Mouse (Mus musculus) lung, postnatal 0 days (tissue): ENCODE measurements at regions not wholly inside any gene's neighbourhood (a gene's known extent, or its start where the extent isn't known, plus 50 kb on each side); places are given as distances from the start of the nearest gene placed in this dataset.

Experiments
- ATAC-seq: fragments of 200-750 bp; cut with Nextera tagmentation; 2 replicates; pipeline ENCODE4 v1.8.0; 2017; ENCODE audit warnings: moderate library complexity
- DNase-seq: peaks from one replicate; pipeline ENCODE4 v3.0.0-alpha.2; 2016; ENCODE audit warnings: low spot score
- H3K27ac ChIP-seq: fragments of 300-500 bp; sonication (generic); 2 replicates; pipeline ENCODE4 v1.5.1; 2014; ENCODE audit warnings: antibody characterized with exemption, mild to moderate bottlenecking, low read length, mixed read lengths
- H3K27me3 ChIP-seq: fragments of 300-500 bp; sonication (generic); replicated peaks from 2 replicates; pipeline ENCODE4 v1.6.1; 2014; ENCODE audit warnings: low read length, mixed read lengths; ENCODE audit not compliant: insufficient read depth
- H3K36me3 ChIP-seq: fragments of 300-500 bp; sonication (generic); 2 replicates; pipeline ENCODE4 v1.6.1; 2014; ENCODE audit warnings: low read length, mixed read lengths; ENCODE audit not compliant: insufficient read depth
- H3K4me1 ChIP-seq: fragments of 300-500 bp; sonication (generic); 2 replicates; pipeline ENCODE4 v1.6.1; 2014; ENCODE audit warnings: antibody characterized with exemption, low read depth, low read length, mixed read lengths; ENCODE audit not compliant: insufficient read depth
- H3K4me2 ChIP-seq: fragments of 300-500 bp; sonication (generic); replicated peaks from 2 replicates; pipeline ENCODE4 v1.6.1; 2014; ENCODE audit warnings: low read depth, mild to moderate bottlenecking, low read length, moderate library complexity, mixed read lengths
- H3K4me3 ChIP-seq: fragments of 300-500 bp; sonication (generic); 2 replicates; pipeline ENCODE4 v1.5.1; 2014; ENCODE audit warnings: low read depth, low read length
- H3K9ac ChIP-seq: fragments of 300-500 bp; sonication (generic); replicated peaks from 2 replicates; pipeline ENCODE4 v1.6.1; 2014; ENCODE audit warnings: low read depth, mild to moderate bottlenecking
- H3K9me3 ChIP-seq: fragments of 300-500 bp; sonication (generic); 2 replicates; pipeline ENCODE4 v1.6.1; 2016; ENCODE audit warnings: low read length, mixed read lengths
- CTCF ChIP-seq: IDR thresholded peaks from 2 replicates; pipeline ENCODE4 v1.5.1; 2016; ENCODE audit warnings: antibody characterized with exemption, mild to moderate bottlenecking
- EP300 ChIP-seq: IDR thresholded peaks from 2 replicates; pipeline ENCODE4 v1.6.1; 2016; ENCODE audit warnings: antibody characterized with exemption, mild to moderate bottlenecking, control low read depth
- WGBS: fragments of 180-500 bp; shearing (Covaris S2); extraction: QIAGEN DNeasy Blood & Tissue Kit; methylation state at CpG from one replicate; pipeline ENCODE4 v1.1.7; 2014; 5-methylcytosine and 5-hydroxymethylcytosine counted together

GRCm38 (mm10) chr8:49174956-49175355 lies 331.2 kb upstream of the Tenm3 start:
- TF ChIP-seq EP300 (no peak), CTCF (no peak)
- Histone ChIP-seq H3K4me1 (no peaks in the 10 kb centered on the region), H3K4me3 (no peak overlapping the region), H3K27ac (no peak overlapping the region), H3K36me3 (no peaks in the 10 kb centered on the region), H3K4me2 (no peak overlapping the region), H3K9ac (no peak overlapping the region), H3K27me3 (no peaks in the 10 kb centered on the region), H3K9me3 (no peaks in the 10 kb centered on the region)
- 73% methylated on average over 2 of the region's 2 CpGs for WGBS
- DNase-seq (no peak), ATAC-seq (no peak)

GRCm38 (mm10) chr8:49159318-49159717 lies 315.6 kb upstream of the Tenm3 start:
- ATAC-seq (no peak), DNase-seq (no peak)
- H3K4me2 ChIP-seq = no peak overlapping the region
- no peaks in the 10 kb centered on the region for H3K9me3 ChIP-seq
- H3K27ac ChIP-seq = no peak overlapping the region
- WGBS = 62% methylated on average over 4 of the region's 4 CpGs
- H3K36me3 ChIP-seq = no peaks in the 10 kb centered on the region
- no peak for TF ChIP-seq EP300
- no peak overlapping the region for H3K4me3 ChIP-seq
- H3K27me3 ChIP-seq = no peaks in the 10 kb centered on the region
- H3K4me1 ChIP-seq = no peaks in the 10 kb centered on the region
- H3K9ac ChIP-seq = no peak overlapping the region

DNA sequence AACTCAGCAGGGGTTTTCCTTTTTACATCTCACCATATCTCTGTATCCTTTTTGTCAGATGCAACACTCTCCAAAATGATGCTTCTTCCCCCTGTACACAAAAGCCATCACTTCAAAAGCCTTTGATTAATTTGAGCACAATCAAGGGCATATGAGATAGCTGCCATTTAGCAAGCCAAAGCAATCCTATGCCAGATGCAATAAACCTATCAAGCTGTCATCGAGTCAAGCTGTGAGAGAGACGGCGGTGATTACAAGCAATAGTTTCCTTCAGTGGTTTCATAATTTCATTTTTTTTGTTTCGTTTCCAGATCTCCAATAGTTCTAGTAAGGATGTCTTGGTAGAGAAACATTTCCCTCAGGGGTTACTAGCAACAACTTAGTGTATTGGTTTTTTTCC lies 314.4 kb upstream of the Tenm3 start:
- 55% methylated on average over 4 of the region's 4 CpGs for WGBS
- no peak overlapping the region for H3K9ac ChIP-seq
- no peaks in the 10 kb centered on the region for H3K4me1 ChIP-seq
- no peaks in the 10 kb centered on the region for H3K9me3 ChIP-seq
- H3K4me2 ChIP-seq = no peak overlapping the region
- H3K27ac ChIP-seq = no peak overlapping the region
- H3K27me3 ChIP-seq = no peaks in the 10 kb centered on the region
- no peaks in the 10 kb centered on the region for H3K36me3 ChIP-seq
- no peak for TF ChIP-seq CTCF
- no peak for TF ChIP-seq EP300
- DNase-seq (no peak), ATAC-seq (no peak)
- H3K4me3 ChIP-seq = no peak overlapping the region

- Histone ChIP-seq H3K27me3 (no peaks in the 10 kb centered on the region), H3K9ac (no peak overlapping the region), H3K27ac (no peak overlapping the region), H3K4me1 (no peaks in the 10 kb centered on the region), H3K4me3 (no peak overlapping the region), H3K36me3 (no peaks in the 10 kb centered on the region), H3K4me2 (no peak overlapping the region), H3K9me3 (no peaks in the 10 kb centered on the region)
- TF ChIP-seq EP300 (no peak), CTCF (no peak)
- DNase-seq = no peak
- no peak for ATAC-seq
- WGBS = 81% methylated on average over 10 of the region's 10 CpGs
Observed at GRCm38 (mm10) chr8:49136503-49137044, 292.8 kb upstream of the Tenm3 start.

DNA sequence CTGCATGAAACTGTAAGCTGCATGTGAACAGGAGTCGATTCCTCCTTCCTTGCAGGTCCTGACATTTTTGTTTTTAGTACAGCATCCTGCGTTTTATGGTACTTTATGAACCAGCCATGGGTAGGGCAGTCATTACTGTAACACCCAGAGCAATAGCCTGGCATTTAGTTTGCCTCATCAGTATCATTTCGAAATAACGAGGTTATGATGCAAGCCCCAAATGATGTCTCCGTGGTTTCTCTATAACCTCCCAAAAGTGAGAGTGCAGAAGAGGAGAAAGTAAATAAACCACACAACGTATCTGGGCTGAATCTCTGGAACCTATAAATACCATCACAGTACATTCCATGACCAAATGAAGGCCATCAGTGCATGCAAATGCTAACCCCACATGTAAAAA lies 265.3 kb upstream of the Tenm3 start:
- Histone ChIP-seq H3K4me2 (no peak overlapping the region), H3K9me3 (no peaks in the 10 kb centered on the region), H3K4me1 (no peaks in the 10 kb centered on the region), H3K27ac (no peak overlapping the region), H3K9ac (no peak overlapping the region), H3K4me3 (no peak overlapping the region), H3K27me3 (no peaks in the 10 kb centered on the region), H3K36me3 (no peaks in the 10 kb centered on the region)
- DNase-seq = no peak
- no peak for TF ChIP-seq CTCF
- TF ChIP-seq EP300 = no peak
- WGBS = 78% methylated on average over 6 of the region's 6 CpGs
- no peak for ATAC-seq

DNA sequence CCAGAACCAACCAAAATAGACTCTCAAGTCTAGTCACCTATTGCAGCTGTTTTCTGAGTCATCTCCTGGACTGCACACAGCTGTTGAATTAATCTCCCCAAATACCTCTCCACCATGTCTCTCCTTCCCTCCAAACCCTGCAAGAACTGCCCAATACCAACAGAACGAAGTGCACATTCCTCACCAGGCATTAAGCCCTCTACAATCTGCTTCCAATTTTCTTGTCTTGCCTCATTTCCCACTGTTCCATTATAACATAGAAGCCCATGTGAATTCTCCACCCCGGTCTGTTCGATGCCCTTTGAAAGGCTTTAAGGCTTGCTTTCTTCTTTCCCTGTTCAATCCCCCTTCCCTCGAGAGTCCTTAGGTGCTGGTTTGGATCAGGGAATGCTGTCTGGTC lies 264.9 kb upstream of the Tenm3 start:
- DNase-seq = no peak
- Histone ChIP-seq H3K4me1 (no peaks in the 10 kb centered on the region), H3K27me3 (no peaks in the 10 kb centered on the region), H3K4me2 (no peak overlapping the region), H3K9ac (no peak overlapping the region), H3K4me3 (no peak overlapping the region), H3K36me3 (no peaks in the 10 kb centered on the region), H3K27ac (no peak overlapping the region), H3K9me3 (no peaks in the 10 kb centered on the region)
- 75% methylated on average over 4 of the region's 4 CpGs for WGBS
- no peak for TF ChIP-seq CTCF
- no peak for TF ChIP-seq EP300
- ATAC-seq = no peak

GRCm38 (mm10) chr8:49106531-49106930 lies 262.8 kb upstream of the Tenm3 start:
- Histone ChIP-seq H3K4me1 (no peaks in the 10 kb centered on the region), H3K4me2 (no peak overlapping the region), H3K9me3 (no peaks in the 10 kb centered on the region), H3K27ac (no peak overlapping the region), H3K4me3 (no peak overlapping the region), H3K36me3 (no peaks in the 10 kb centered on the region), H3K27me3 (no peaks in the 10 kb centered on the region), H3K9ac (no peak overlapping the region)
- 48% methylated on average over 3 of the region's 3 CpGs for WGBS
- DNase-seq (no peak), ATAC-seq (no peak)
- TF ChIP-seq EP300 = no peak
- no peak for TF ChIP-seq CTCF
